Mouse (Mus musculus) heart, postnatal 0 days (tissue): ENCODE results near the gene Dnah17. TPM values are rescaled to one million over a fixed set of nuclear protein-coding genes. Genes with fewer than 3 reads are reported as not detected.

Experiments used
- ATAC-seq: fragments of 200-750 bp; cut with Nextera tagmentation; 2 replicates; pipeline ENCODE4 v1.8.0; 2017; ENCODE audit warnings: low read depth, moderate number of reproducible peaks, moderate library complexity; ENCODE audit not compliant: insufficient read depth
- DNase-seq: peaks from one replicate; pipeline ENCODE4 v3.0.0-alpha.2; 2016; ENCODE audit warnings: low spot score
- H3K27ac ChIP-seq: fragments of 300-500 bp; sonication (generic); 2 replicates; pipeline ENCODE4 v1.5.1; 2014; ENCODE audit warnings: low read depth, mild to moderate bottlenecking
- H3K27me3 ChIP-seq: fragments of 300-500 bp; sonication (generic); 2 replicates; pipeline ENCODE4 v1.6.1; 2014; ENCODE audit warnings: low read length, mixed read lengths; ENCODE audit not compliant: control insufficient read depth, insufficient read depth
- H3K36me3 ChIP-seq: fragments of 300-500 bp; sonication (generic); replicated peaks from 2 replicates; pipeline ENCODE4 v1.6.1; 2014; ENCODE audit warnings: low read length, mixed read lengths; ENCODE audit not compliant: control insufficient read depth, insufficient read depth
- H3K4me1 ChIP-seq: fragments of 300-500 bp; sonication (generic); 2 replicates; pipeline ENCODE4 v1.6.1; 2014; ENCODE audit warnings: antibody characterized with exemption; ENCODE audit not compliant: control insufficient read depth, insufficient read depth
- H3K4me2 ChIP-seq: fragments of 300-500 bp; sonication (generic); 2 replicates; pipeline ENCODE4 v1.6.1; 2014; ENCODE audit warnings: low read depth, mild to moderate bottlenecking, low read length, moderate library complexity
- H3K4me3 ChIP-seq: fragments of 300-500 bp; sonication (generic); 2 replicates; pipeline ENCODE4 v1.5.1; 2014; ENCODE audit warnings: low read depth, low read length
- H3K9ac ChIP-seq: fragments of 300-500 bp; sonication (generic); replicated peaks from 2 replicates; pipeline ENCODE4 v1.6.1; 2014; ENCODE audit warnings: low read depth, low read length, mixed read lengths
- H3K9me3 ChIP-seq: fragments of 300-500 bp; sonication (generic); replicated peaks from 2 replicates; pipeline ENCODE4 v1.6.1; 2016; ENCODE audit warnings: low read length; ENCODE audit not compliant: control insufficient read depth
- CTCF ChIP-seq: IDR thresholded peaks from 2 replicates; pipeline ENCODE4 v1.5.1; 2016; ENCODE audit warnings: antibody characterized with exemption, control low read depth, low read depth
- EP300 ChIP-seq: IDR thresholded peaks from 2 replicates; pipeline ENCODE4 v1.6.1; 2016; ENCODE audit warnings: antibody characterized with exemption, low read depth
- WGBS: fragments of 180-500 bp; shearing (Covaris S2); extraction: QIAGEN DNeasy Blood & Tissue Kit; methylation state at CpG from one replicate; pipeline ENCODE4 v1.1.7; 2014; 5-methylcytosine and 5-hydroxymethylcytosine counted together
- polyA plus RNA-seq: library from polyadenylated mRNA; unstranded; fragments of >200 nt; fragmentation: Nextera tagmentation; extraction: Ambion mirVana; gene quantifications from 2 replicates; pipeline ENCODE4 v1.2.1, GENCODE M21; 2015
- total RNA-seq: library from RNA; depleted of rRNA; stranded (reverse); fragments of >200 nt; gene quantifications from 2 replicates; pipeline ENCODE4 v1.2.3, GENCODE M21; 2014; ENCODE audit warnings: low replicate concordance

Dnah17 gene
- total and polyA plus RNA-seq, 2 experiments from 2014 or later = 0.04 TPM; not detected in 1

DNA sequence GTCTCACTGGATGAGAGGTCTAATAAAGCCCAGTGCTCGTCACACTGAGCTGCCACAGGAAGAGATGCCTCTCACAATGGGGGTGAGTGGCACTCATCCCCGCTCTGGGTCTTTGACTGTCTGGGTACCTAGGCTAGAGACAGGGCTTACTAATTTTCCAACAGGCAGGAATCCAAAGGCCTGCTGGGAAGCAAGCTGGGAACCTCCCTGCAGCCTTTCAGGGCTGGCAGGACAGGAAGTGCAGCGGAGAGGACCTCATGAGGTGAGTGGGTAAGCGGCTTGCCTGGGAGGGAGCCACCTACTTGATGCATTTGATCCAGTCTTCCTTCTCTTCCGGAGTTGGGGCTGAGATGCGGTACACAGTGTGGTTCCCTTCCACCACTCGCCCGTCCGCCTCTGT is 38.3 kb upstream of the Dnah17 start:
- Histone ChIP-seq H3K9ac (no peak overlapping the region), H3K4me3 (no peak overlapping the region), H3K27me3 (no peaks in the 10 kb centered on the region), H3K4me1 (peaks cover 31% of the 10 kb centered on the region), H3K4me2 (no peak overlapping the region), H3K9me3 (no peaks in the 10 kb centered on the region), H3K27ac (no peak overlapping the region), H3K36me3 (peaks cover 58% of the 10 kb centered on the region)
- no peak for ATAC-seq
- WGBS = 81% methylated on average over 9 of the region's 9 CpGs
- no peak for TF ChIP-seq EP300
- no peak for TF ChIP-seq CTCF
- DNase-seq = no peak

DNA sequence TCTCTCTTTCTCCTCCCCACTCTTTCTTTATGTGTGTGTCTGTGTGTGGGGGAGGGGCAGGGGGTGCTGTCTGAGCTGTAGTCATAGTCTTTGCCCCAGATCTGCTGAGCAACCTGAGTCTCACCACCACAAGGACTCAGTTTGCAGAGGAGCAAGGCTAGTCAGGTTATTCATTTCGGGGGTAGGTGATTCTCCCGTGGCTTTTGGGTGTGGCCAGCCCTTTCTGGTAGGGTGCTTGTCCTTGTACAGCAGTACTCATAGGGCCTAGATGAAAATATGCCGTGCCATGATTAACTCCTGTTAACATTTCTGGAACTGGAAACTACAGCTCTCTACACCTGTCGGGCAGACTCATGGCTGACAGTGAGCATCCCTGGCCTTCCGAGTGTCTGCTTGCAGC is 36.2 kb upstream of the Dnah17 start:
- Histone ChIP-seq H3K9me3 (no peaks in the 10 kb centered on the region), H3K4me2 (no peak overlapping the region), H3K9ac (no peak overlapping the region), H3K36me3 (peaks cover 64% of the 10 kb centered on the region), H3K27ac (no peak overlapping the region), H3K27me3 (no peaks in the 10 kb centered on the region), H3K4me1 (peaks cover 28% of the 10 kb centered on the region), H3K4me3 (no peak overlapping the region)
- ATAC-seq (no peak), DNase-seq (no peak)
- WGBS = 81% methylated on average over 5 of the region's 5 CpGs
- TF ChIP-seq CTCF (no peak), EP300 (no peak)

DNA sequence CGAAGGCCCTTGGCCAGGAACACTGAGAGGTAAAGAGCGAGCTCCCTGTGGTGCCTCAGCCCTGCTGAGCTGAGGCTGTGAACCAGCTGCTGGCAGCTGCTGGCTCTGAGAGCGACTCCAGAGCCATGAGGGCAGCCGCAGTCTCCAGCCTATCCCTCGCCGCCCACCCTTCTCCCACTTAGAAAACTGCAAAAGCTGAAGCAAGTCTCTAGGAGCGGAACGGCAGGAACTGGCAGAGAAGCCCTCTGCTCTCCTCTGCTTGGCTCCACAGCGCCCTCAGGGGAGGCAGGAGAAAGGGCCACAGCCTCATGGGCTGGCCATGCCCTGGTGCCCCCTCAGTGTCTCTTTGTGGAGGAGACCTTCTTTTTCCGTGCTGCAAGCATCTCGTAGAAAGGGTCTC is 35.2 kb upstream of the Dnah17 start:
- H3K4me1 ChIP-seq = peaks cover 34% of the 10 kb centered on the region

DNA sequence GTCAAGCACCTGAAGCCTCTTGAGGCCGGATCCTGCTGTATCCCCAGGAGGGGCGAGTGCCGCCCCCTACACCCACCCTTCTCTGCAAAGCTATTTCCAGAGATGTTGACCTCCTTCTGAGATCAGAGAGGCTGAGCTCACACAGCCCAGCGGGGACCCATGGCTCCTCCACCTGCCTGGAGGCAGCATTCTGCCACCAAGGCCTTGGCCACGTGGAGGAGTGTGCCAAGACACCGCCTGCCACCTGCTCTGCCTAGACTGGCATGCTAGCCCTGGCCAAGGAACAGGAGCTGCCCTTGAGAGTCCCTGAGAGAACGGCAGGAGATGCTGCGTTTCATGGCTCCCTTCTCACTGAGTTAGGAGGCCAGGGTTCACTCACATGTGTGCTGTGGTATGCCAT is 34.1 kb upstream of the Dnah17 start:
- no peak for ATAC-seq

More for the DNA sequence above, 35.2 kb upstream of the Dnah17 start:
- Histone ChIP-seq H3K9ac (no peak overlapping the region), H3K27me3 (no peaks in the 10 kb centered on the region), H3K9me3 (no peaks in the 10 kb centered on the region), H3K4me2 (no peak overlapping the region), H3K36me3 (peaks cover 62% of the 10 kb centered on the region), H3K27ac (no peak overlapping the region), H3K4me3 (no peak overlapping the region)
- peak; percentile 22 for TF ChIP-seq CTCF
- TF ChIP-seq EP300 = no peak
- 54% methylated on average over 11 of the region's 11 CpGs for WGBS
- DNase-seq (no peak), ATAC-seq (no peak)

DNA sequence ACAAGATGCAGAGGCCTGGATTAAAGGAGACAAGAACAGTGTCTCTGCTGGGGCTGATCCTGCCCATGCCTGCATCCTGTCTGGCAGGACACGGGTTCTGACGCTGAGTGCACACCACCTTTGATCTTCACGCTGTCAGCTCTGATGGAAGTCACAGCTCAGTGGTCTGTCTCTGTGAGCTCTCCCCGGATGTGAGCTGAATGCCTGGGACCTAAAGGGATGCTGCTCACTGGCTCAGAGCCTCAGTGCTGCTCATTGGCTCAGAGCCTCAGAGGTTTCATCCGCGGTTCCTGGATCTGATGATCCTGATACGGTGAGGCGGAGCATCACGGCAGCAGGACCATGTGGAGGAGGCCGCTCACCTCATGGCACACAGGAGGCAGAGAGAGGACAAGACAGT is 31.8 kb upstream of the Dnah17 start:
- no peak overlapping the region for H3K4me2 ChIP-seq
- H3K9me3 ChIP-seq = no peaks in the 10 kb centered on the region
- peaks cover 20% of the 10 kb centered on the region; the same call in 1 of the 2 replicates for H3K4me1 ChIP-seq
- ATAC-seq = no peak
- no peaks in the 10 kb centered on the region for H3K27me3 ChIP-seq
- no peak overlapping the region for H3K27ac ChIP-seq
- TF ChIP-seq EP300 (no peak), CTCF (no peak)
- peaks cover 37% of the 10 kb centered on the region for H3K36me3 ChIP-seq
- H3K4me3 ChIP-seq = no peak overlapping the region
- 49% methylated on average over 10 of the region's 10 CpGs for WGBS
- no peak for DNase-seq
- H3K9ac ChIP-seq = no peak overlapping the region

More for the DNA sequence above, 34.1 kb upstream of the Dnah17 start:
- 83% methylated on average over 8 of the region's 8 CpGs for WGBS
- Histone ChIP-seq H3K27ac (no peak overlapping the region), H3K4me2 (no peak overlapping the region), H3K4me3 (no peak overlapping the region), H3K9me3 (no peaks in the 10 kb centered on the region), H3K9ac (no peak overlapping the region), H3K27me3 (no peaks in the 10 kb centered on the region), H3K4me1 (peaks cover 31% of the 10 kb centered on the region), H3K36me3 (peaks cover 52% of the 10 kb centered on the region)
- no peak for DNase-seq
- TF ChIP-seq EP300 = no peak
- TF ChIP-seq CTCF = no peak

DNA sequence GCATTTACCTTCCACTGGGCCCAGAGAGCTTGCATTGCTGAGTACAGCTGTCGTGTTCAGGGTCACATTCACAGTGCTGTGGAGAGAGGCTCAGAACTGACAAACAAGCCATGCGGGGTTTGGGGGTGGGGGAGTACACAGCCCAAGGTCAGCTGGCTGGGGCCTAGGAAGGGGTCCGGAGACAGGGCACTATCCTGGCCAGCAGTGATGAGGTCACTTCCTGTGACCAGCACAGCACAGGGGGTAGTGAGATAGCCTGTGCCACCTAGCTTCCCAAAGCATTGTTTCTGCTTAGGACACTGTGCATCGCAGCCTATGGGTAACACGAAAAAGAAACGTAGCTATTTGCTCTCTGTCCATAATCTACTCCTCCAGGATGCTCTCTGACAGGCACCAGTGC is 30.8 kb upstream of the Dnah17 start:
- H3K36me3 ChIP-seq = peaks cover 29% of the 10 kb centered on the region
- peak overlapping the region; percentile 36; the same call in 1 of the 2 replicates for H3K9ac ChIP-seq
- DNase-seq (no peak), ATAC-seq (peak; percentile 59)
- 56% methylated on average over 6 of the region's 6 CpGs for WGBS
- H3K4me3 ChIP-seq = no peak overlapping the region
- H3K4me2 ChIP-seq = no peak overlapping the region
- H3K27ac ChIP-seq = peak overlapping the region; percentile 86
- no peaks in the 10 kb centered on the region for H3K27me3 ChIP-seq
- TF ChIP-seq CTCF (no peak), EP300 (no peak)
- no peaks in the 10 kb centered on the region for H3K9me3 ChIP-seq
- peaks cover 16% of the 10 kb centered on the region; the same call in 1 of the 2 replicates for H3K4me1 ChIP-seq
